Mouse (Mus musculus) liver, postnatal 0 days (tissue): ENCODE measurements around the gene Gm15217.

ENCODE experiments used
- CTCF ChIP-seq: sonication (generic); IDR thresholded peaks from 2 replicates; pipeline ENCODE4 v1.5.1; 2016; ENCODE audit warnings: antibody characterized with exemption, low read depth
- EP300 ChIP-seq: IDR thresholded peaks from 2 replicates; pipeline ENCODE4 v1.6.1; 2016; ENCODE audit warnings: antibody characterized with exemption, low read depth, mild to moderate bottlenecking

GRCm38 (mm10) chr14:46387821-46388481 lies 8.7 kb downstream of the Gm15217 start:
- TF ChIP-seq CTCF (no peak), EP300 (no peak)
